Mouse (Mus musculus): ENCODE results near the gene Rgs7bp. TPM values are rescaled to one million over a fixed set of nuclear protein-coding genes. Genes with fewer than 3 reads are reported as not detected.

Rgs7bp gene
- not detected for total RNA-seq (2023)

DNA sequence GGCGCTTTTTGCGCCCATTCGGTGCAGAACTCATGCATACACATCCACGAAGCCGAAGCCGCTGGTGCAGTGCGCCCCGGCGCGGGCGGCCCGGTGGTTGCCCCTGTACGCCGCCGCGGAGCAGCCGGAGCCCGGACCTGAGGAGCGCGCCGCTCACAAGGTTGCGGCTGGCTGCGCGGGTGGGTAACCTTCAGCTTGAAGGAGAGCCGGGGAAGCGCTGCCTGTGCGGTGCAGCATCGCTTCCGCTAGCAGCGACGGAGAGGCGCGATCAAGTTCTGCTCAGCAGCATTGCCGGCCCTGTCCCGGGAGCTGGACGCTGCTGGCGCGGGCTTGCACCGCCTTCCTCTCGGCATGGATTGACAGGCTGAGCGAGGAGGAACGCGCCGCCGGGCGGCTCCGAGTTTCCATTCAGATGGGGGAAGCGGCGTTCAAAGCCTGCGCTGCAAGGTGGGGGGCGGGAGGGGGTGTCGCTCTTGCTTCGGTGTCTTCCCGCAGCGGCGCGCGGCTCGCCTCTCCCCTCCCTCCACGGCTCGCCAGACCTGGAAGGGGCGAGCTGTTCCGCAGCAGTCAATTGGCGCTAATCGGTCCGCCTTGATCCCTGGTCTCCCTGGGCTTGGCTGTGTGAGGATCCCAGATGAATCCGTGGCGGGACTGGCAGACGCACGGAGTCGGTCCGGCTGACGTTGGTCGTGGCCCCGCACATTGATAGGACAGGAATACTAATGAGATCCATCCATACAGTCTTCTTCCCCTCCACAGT is at the start of gene Rgs7bp:
Gene Rgs7bp (minus strand): TSS at position 750 of the 760 bp plus-strand sequence.

GRCm38 (mm10) chr13:105081862-105082261 is 27.1 kb upstream of the Rgs7bp start, which contains the start of gene 4933425L06Rik:
4933425L06Rik (plus strand) TSS chr13:105082122.

Other genes starting within 250 kb of the Rgs7bp start
- gene Cwc27, start 237.8 kb downstream of the Rgs7bp start, total RNA-seq (2023), result 21.6 TPM
- gene Shisal2b, start 191.0 kb downstream of the Rgs7bp start, total RNA-seq (2023), result not detected
- gene 4933425L06Rik, start 27.2 kb upstream of the Rgs7bp start, total RNA-seq (2023), result not detected
- gene Rnf180, start 239.9 kb upstream of the Rgs7bp start, total RNA-seq (2023), result not detected

Data from CD8-positive naive resting alpha-beta T cell, adult 57 days (primary cell).